Mouse (Mus musculus): ENCODE results near the gene Gfi1b. TPM values are rescaled to one million over a fixed set of nuclear protein-coding genes. Genes with fewer than 3 reads are reported as not detected.

The Gfi1b gene
- polyA plus RNA-seq, 1 experiment from 2014 or later: 0.67 TPM

- H3K36me3 ChIP-seq: no peaks in the 10 kb centered on the region
- peaks cover 4% of the 10 kb centered on the region for H3K27me3 ChIP-seq
- 7% methylated on average over 15 of the region's 15 CpGs for WGBS
- no peaks in the 10 kb centered on the region for H3K9me3 ChIP-seq
- H3K4me2 ChIP-seq (replicated peaks): no peak overlapping the region
- no peak for ATAC-seq
- no peak overlapping the region for H3K27ac ChIP-seq
- H3K4me3 ChIP-seq (replicated peaks): no peak overlapping the region
- no peak overlapping the region for H3K9ac ChIP-seq (replicated peaks)
- peaks cover 1% of the 10 kb centered on the region; the same call in 1 of the 2 replicates for H3K4me1 ChIP-seq (replicated peaks)
Observed at GRCm38 (mm10) chr2:28592809-28593208, 29.0 kb downstream of the Gfi1b start.

- Histone ChIP-seq H3K27me3 (peaks cover 6% of the 10 kb centered on the region), H3K9ac (replicated peaks) (no peak overlapping the region), H3K4me2 (replicated peaks) (no peak overlapping the region), H3K36me3 (no peaks in the 10 kb centered on the region), H3K27ac (no peak overlapping the region), H3K4me1 (replicated peaks) (no peaks in the 10 kb centered on the region), H3K4me3 (replicated peaks) (no peak overlapping the region), H3K9me3 (no peaks in the 10 kb centered on the region)
- WGBS: 89% methylated on average over 2 of the region's 2 CpGs
- no peak for ATAC-seq
Observed at GRCm38 (mm10) chr2:28591479-28591878, 30.3 kb downstream of the Gfi1b start.

- Histone ChIP-seq H3K4me2 (replicated peaks) (no peak overlapping the region), H3K9ac (replicated peaks) (no peak overlapping the region), H3K9me3 (no peaks in the 10 kb centered on the region), H3K27me3 (peaks cover 8% of the 10 kb centered on the region; the same call in 1 of the 2 replicates), H3K27ac (no peak overlapping the region), H3K4me3 (replicated peaks) (no peak overlapping the region), H3K36me3 (no peaks in the 10 kb centered on the region), H3K4me1 (replicated peaks) (peaks cover 4% of the 10 kb centered on the region)
- WGBS: 29% methylated on average over 1 of the region's 1 CpGs
- ATAC-seq: no peak
Observed at GRCm38 (mm10) chr2:28588574-28588973, 33.2 kb downstream of the Gfi1b start.

- 43% methylated on average over 2 of the region's 2 CpGs for WGBS
Observed at GRCm38 (mm10) chr2:28585730-28586129, 36.1 kb downstream of the Gfi1b start.

GRCm38 (mm10) chr2:28585043-28585571, 36.7 kb downstream of the Gfi1b start:
- ATAC-seq: no peak
- Histone ChIP-seq H3K4me1 (replicated peaks) (peaks cover 29% of the 10 kb centered on the region), H3K9me3 (no peaks in the 10 kb centered on the region), H3K27me3 (0 out of 2 replicates have a peak, but pooled peaks cover 4% of the 10 kb centered on the region), H3K36me3 (peaks cover 8% of the 10 kb centered on the region; the same call in 1 of the 2 replicates), H3K9ac (replicated peaks) (no peak overlapping the region), H3K4me2 (replicated peaks) (no peak overlapping the region), H3K27ac (no peak overlapping the region), H3K4me3 (replicated peaks) (no peak overlapping the region)
- 22% methylated on average over 6 of the region's 6 CpGs for WGBS

More at GRCm38 (mm10) chr2:28585730-28586129, 36.1 kb downstream of the Gfi1b start:
- H3K4me3 ChIP-seq (replicated peaks): no peak overlapping the region
- no peak overlapping the region for H3K27ac ChIP-seq
- no peak overlapping the region for H3K9ac ChIP-seq (replicated peaks)
- ATAC-seq: no peak
- no peak overlapping the region for H3K4me2 ChIP-seq (replicated peaks)
- H3K27me3 ChIP-seq: 0 out of 2 replicates have a peak, but pooled peaks cover 5% of the 10 kb centered on the region
- H3K4me1 ChIP-seq (replicated peaks): peaks cover 26% of the 10 kb centered on the region
- peaks cover 4% of the 10 kb centered on the region; the same call in 1 of the 2 replicates for H3K36me3 ChIP-seq
- H3K9me3 ChIP-seq: no peaks in the 10 kb centered on the region

GRCm38 (mm10) chr2:28583651-28584050, 38.1 kb downstream of the Gfi1b start, which contains the start of gene Gtf3c5:
TSS of gene Gtf3c5 (minus strand) at chr2:28583751.
- peak within 1 kb of the TSS; percentile 72 for H3K9ac ChIP-seq (replicated peaks)
- ATAC-seq: no peak
- H3K36me3 ChIP-seq: peaks cover 18% of the 10 kb centered on the region
- 76% methylated on average over 9 of the region's 9 CpGs for WGBS
- peak within 1 kb of the TSS; percentile 62 for H3K4me2 ChIP-seq (replicated peaks)
- H3K9me3 ChIP-seq: no peaks in the 10 kb centered on the region
- peaks cover 29% of the 10 kb centered on the region for H3K4me1 ChIP-seq (replicated peaks)
- H3K27me3 ChIP-seq: 0 out of 2 replicates have a peak, but pooled peaks cover 4% of the 10 kb centered on the region
- H3K4me3 ChIP-seq (replicated peaks): peak within 1 kb of the TSS; percentile 72
- peak within 1 kb of the TSS; percentile 94 for H3K27ac ChIP-seq

GRCm38 (mm10) chr2:28582647-28583353, 39.0 kb downstream of the Gfi1b start:
- peaks cover 29% of the 10 kb centered on the region for H3K4me1 ChIP-seq (replicated peaks)

GRCm38 (mm10) chr2:28578003-28578402, 43.8 kb downstream of the Gfi1b start:
- no peak for ATAC-seq
- Histone ChIP-seq H3K27me3 (no peaks in the 10 kb centered on the region), H3K9me3 (no peaks in the 10 kb centered on the region), H3K9ac (replicated peaks) (no peak overlapping the region), H3K4me3 (replicated peaks) (no peak overlapping the region), H3K36me3 (peaks cover 70% of the 10 kb centered on the region), H3K4me2 (replicated peaks) (no peak overlapping the region), H3K27ac (no peak overlapping the region), H3K4me1 (replicated peaks) (peaks cover 20% of the 10 kb centered on the region)
- 65% methylated on average over 5 of the region's 5 CpGs for WGBS

More at GRCm38 (mm10) chr2:28582647-28583353, 39.0 kb downstream of the Gfi1b start:
- peak overlapping the region; percentile 94 for H3K27ac ChIP-seq
- H3K4me3 ChIP-seq (replicated peaks): peak overlapping the region; percentile 72
- peak overlapping the region; percentile 72 for H3K9ac ChIP-seq (replicated peaks)
- 0 out of 2 replicates have a peak, but pooled peaks cover 4% of the 10 kb centered on the region for H3K27me3 ChIP-seq
- H3K4me2 ChIP-seq (replicated peaks): peak overlapping the region; percentile 62
- H3K9me3 ChIP-seq: no peaks in the 10 kb centered on the region
- peak; percentile 95 for ATAC-seq
- peaks cover 26% of the 10 kb centered on the region for H3K36me3 ChIP-seq
- WGBS: under 1% methylated on average over 56 of the region's 56 CpGs

GRCm38 (mm10) chr2:28576815-28577214, 45.0 kb downstream of the Gfi1b start:
- Histone ChIP-seq H3K4me2 (replicated peaks) (no peak overlapping the region), H3K36me3 (peaks cover 82% of the 10 kb centered on the region), H3K4me1 (replicated peaks) (peaks cover 14% of the 10 kb centered on the region), H3K4me3 (replicated peaks) (no peak overlapping the region), H3K9ac (replicated peaks) (no peak overlapping the region), H3K27ac (no peak overlapping the region), H3K27me3 (no peaks in the 10 kb centered on the region), H3K9me3 (no peaks in the 10 kb centered on the region)
- WGBS: 91% methylated on average over 3 of the region's 3 CpGs
- no peak for ATAC-seq

- no peaks in the 10 kb centered on the region; the same call in 1 of the 2 replicates for H3K4me1 ChIP-seq (replicated peaks)
- no peak overlapping the region for H3K27ac ChIP-seq
- no peak for ATAC-seq
- H3K36me3 ChIP-seq: peaks cover 88% of the 10 kb centered on the region
- no peaks in the 10 kb centered on the region for H3K27me3 ChIP-seq
- 89% methylated on average over 4 of the region's 4 CpGs for WGBS
- H3K4me2 ChIP-seq (replicated peaks): no peak overlapping the region
- no peak overlapping the region for H3K4me3 ChIP-seq (replicated peaks)
- H3K9me3 ChIP-seq: no peaks in the 10 kb centered on the region
- no peak overlapping the region for H3K9ac ChIP-seq (replicated peaks)
Observed at GRCm38 (mm10) chr2:28575341-28575740, 46.4 kb downstream of the Gfi1b start.

GRCm38 (mm10) chr2:28569903-28570302, 51.9 kb downstream of the Gfi1b start:
- H3K27ac ChIP-seq: no peak overlapping the region
- H3K4me1 ChIP-seq (replicated peaks): no peaks in the 10 kb centered on the region
- H3K9ac ChIP-seq (replicated peaks): no peak overlapping the region
- H3K9me3 ChIP-seq: no peaks in the 10 kb centered on the region
- peaks cover 92% of the 10 kb centered on the region for H3K36me3 ChIP-seq
- no peak overlapping the region for H3K4me2 ChIP-seq (replicated peaks)
- 86% methylated on average over 3 of the region's 3 CpGs for WGBS
- ATAC-seq: no peak
- H3K4me3 ChIP-seq (replicated peaks): no peak overlapping the region
- no peaks in the 10 kb centered on the region for H3K27me3 ChIP-seq

- Histone ChIP-seq H3K27ac (peak overlapping the region; percentile 35; the same call in 1 of the 2 replicates), H3K4me2 (replicated peaks) (no peak overlapping the region), H3K4me1 (replicated peaks) (no peaks in the 10 kb centered on the region), H3K9ac (replicated peaks) (no peak overlapping the region), H3K36me3 (peaks cover 59% of the 10 kb centered on the region), H3K4me3 (replicated peaks) (no peak overlapping the region), H3K27me3 (no peaks in the 10 kb centered on the region), H3K9me3 (no peaks in the 10 kb centered on the region)
- 82% methylated on average over 5 of the region's 5 CpGs for WGBS
- no peak for ATAC-seq
Observed at GRCm38 (mm10) chr2:28566545-28566944, 55.2 kb downstream of the Gfi1b start.
